30 mouse cellular contexts compared by ENCODE assay signal in the genomic region with DNA sequence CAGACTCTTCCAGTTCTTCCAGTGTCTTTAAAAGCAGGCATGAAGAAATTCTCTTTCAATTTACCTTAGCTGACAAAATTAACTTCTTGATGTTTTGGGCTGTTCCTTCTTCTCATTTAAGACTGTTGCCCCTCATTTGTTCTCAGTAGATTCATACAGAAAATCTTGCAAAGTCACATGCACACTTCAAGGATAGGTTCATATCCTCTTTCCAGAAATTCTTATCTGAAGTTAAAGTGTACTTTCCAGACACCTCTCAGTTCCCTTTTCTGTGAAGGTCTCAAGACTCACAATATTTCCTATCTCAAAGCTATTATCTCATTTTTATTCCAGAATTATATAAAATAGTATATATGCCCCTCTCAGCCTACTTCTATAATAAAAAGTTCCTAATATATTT.
"Had no signal": no experiment of that assay in that cellular context is flagged by ENCODE, and none has a peak within 500 bp of the region (broad histone marks: within the 10 kb centered on the region; RNA-seq: fewer than 3 reads in every experiment).

No protein-coding gene starts in this region.

- H3K36me3 ChIP-seq: heart, embryonic 12.5 days; heart, embryonic 13.5 days; heart, embryonic 15.5 days; hindbrain, embryonic 10.5 days; hindbrain, embryonic 12.5 days; hindbrain, embryonic 13.5 days; hindbrain, embryonic 15.5 days; intestine, embryonic 15.5 days; kidney, embryonic 15.5 days had no signal

- H3K27me3 ChIP-seq: heart, embryonic 12.5 days; heart, embryonic 13.5 days; heart, embryonic 15.5 days; hindbrain, embryonic 12.5 days; hindbrain, embryonic 13.5 days; hindbrain, embryonic 15.5 days; intestine, embryonic 15.5 days; kidney, embryonic 15.5 days had no signal

- H3K9me3 ChIP-seq: heart, embryonic 12.5 days; heart, embryonic 13.5 days; heart, embryonic 15.5 days; hindbrain, embryonic 10.5 days; hindbrain, embryonic 12.5 days; hindbrain, embryonic 13.5 days; hindbrain, embryonic 15.5 days; intestine, embryonic 15.5 days; kidney, embryonic 15.5 days had no signal

- H3K4me1 ChIP-seq: heart, embryonic 12.5 days; heart, embryonic 13.5 days; heart, embryonic 15.5 days; hindbrain, embryonic 10.5 days; hindbrain, embryonic 12.5 days; hindbrain, embryonic 13.5 days; hindbrain, embryonic 15.5 days; intestine, embryonic 15.5 days; kidney, embryonic 15.5 days had no signal

- H3K4me2 ChIP-seq: heart, embryonic 12.5 days; heart, embryonic 13.5 days; heart, embryonic 15.5 days; hindbrain, embryonic 12.5 days; hindbrain, embryonic 13.5 days; hindbrain, embryonic 14.5 days; hindbrain, embryonic 15.5 days; intestine, embryonic 15.5 days; kidney, embryonic 15.5 days had no signal

- DNase-seq: heart, postnatal 10 days; heart, postnatal 14 days; heart, postnatal 36 days; heart, postnatal 4 days; kidney, adult 11 months; kidney, adult 18-20 months; kidney, adult 2 months; kidney, adult 8-10 months; kidney, adult 9 months; kidney, postnatal 10 days; kidney, postnatal 14 days; kidney, postnatal 25 days; kidney, postnatal 36 days; kidney, postnatal 4 days; layer of hippocampus, adult 9-11 months; layer of hippocampus, postnatal 36 days had no signal

- H3K9ac ChIP-seq: heart, embryonic 12.5 days; heart, embryonic 13.5 days; heart, embryonic 15.5 days; hindbrain, embryonic 12.5 days; hindbrain, embryonic 13.5 days; hindbrain, embryonic 14.5 days; hindbrain, embryonic 15.5 days; intestine, embryonic 15.5 days; kidney, embryonic 15.5 days had no signal

- H3K4me3 ChIP-seq: heart, embryonic 12.5 days; heart, embryonic 13.5 days; heart, embryonic 15.5 days; hindbrain, embryonic 10.5 days; hindbrain, embryonic 12.5 days; hindbrain, embryonic 13.5 days; hindbrain, embryonic 15.5 days; intestine, embryonic 15.5 days; kidney, embryonic 15.5 days; layer of hippocampus, adult 2 months; left cerebral cortex, adult 2 months had no signal

- H3K27ac ChIP-seq: heart, embryonic 13.5 days; heart, embryonic 15.5 days; hindbrain, embryonic 10.5 days; hindbrain, embryonic 12.5 days; hindbrain, embryonic 13.5 days; hindbrain, embryonic 14.5 days; hindbrain, embryonic 15.5 days; hindbrain, postnatal 0 days; intestine, embryonic 15.5 days; kidney, embryonic 15.5 days; kidney, postnatal 0 days; layer of hippocampus, adult 2 months; left cerebral cortex, adult 2 months had no signal
